Mouse (Mus musculus): Measurements from ENCODE around the gene Chrnd. TPM values are rescaled to one million over a fixed set of nuclear protein-coding genes. Genes with fewer than 3 reads are reported as not detected.

The Chrnd gene
- polyA plus RNA-seq (2012; rRNA removed) = 0.02 and 1.1 TPM in 2 replicates

DNA sequence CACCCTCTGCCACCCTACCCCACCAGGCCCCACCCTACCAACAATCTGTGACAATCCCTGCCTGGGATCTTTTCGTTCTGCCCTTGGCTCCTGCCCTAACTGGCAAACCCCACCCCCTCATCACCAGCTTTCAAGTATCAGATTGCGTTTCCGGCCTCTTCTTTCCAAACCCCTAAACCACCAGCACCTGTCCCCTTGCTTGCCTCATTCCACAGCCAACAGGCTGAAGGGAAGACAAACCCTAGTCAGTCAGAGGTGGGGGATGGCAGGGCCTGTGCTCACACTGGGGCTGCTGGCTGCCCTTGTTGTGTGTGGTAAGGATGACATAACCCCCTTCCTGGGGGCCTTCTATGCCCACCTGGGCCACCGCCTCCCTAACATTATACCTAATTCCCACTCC is at the start of gene Chrnd:
Gene Chrnd (plus strand): TSS at position 179 of the 400 bp plus-strand sequence.

GRCm38 (mm10) chr1:87156199-87156587 is 34.2 kb upstream of the Chrnd start, which contains the start of gene Ecel1:
TSS of gene Ecel1 (minus strand) at chr1:87156521.

DNA sequence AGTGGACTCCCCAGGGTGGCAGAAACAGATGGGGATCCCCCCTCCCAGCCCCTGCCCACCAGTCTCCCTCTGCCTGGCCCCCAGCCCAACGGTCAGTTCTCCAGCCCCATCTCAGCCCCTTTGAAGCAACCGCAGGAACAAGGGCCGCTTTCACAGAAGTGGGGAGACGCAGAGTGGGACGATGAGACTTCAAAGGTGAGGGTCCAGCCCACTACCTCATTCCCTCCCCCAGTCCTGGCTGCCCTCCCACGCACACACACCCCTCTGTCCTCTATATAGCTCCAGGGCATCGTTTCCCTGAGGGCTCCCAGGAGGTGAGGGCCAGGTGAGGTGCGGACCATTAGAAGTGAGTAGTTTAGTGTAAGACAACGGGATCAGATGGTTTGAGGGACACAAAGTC is 7.4 kb upstream of the Chrnd start, which contains the start of gene Prss56:
Gene Prss56 (plus strand): TSS at position 301 of the 400 bp plus-strand sequence.

GRCm38 (mm10) chr1:87204465-87204864 is 14.1 kb downstream of the Chrnd start, which contains the start of gene Chrng:
TSS of gene Chrng (plus strand) at chr1:87204657.

GRCm38 (mm10) chr1:87213735-87214704 is 23.6 kb downstream of the Chrnd start, which contains the start of gene Eif4e2:
TSS of gene Eif4e2 (plus strand) at chr1:87213914.

Other genes with a start within 250 kb of the Chrnd start
- not detected in 2 replicates for gene Alppl2, start 100.7 kb upstream of the Chrnd start, polyA plus RNA-seq (2012; rRNA removed)
- 0.04 TPM in 1 of 2 replicates, not detected in the other for gene Alpi, start 89.0 kb upstream of the Chrnd start, polyA plus RNA-seq (2012; rRNA removed)
- not detected in 2 replicates for gene Akp3, start 65.6 kb upstream of the Chrnd start, polyA plus RNA-seq (2012; rRNA removed)
- 6.0 and 13.5 TPM in 2 replicates for gene Ecel1, start 34.1 kb upstream of the Chrnd start, polyA plus RNA-seq (2012; rRNA removed)
- 0.28 and 0.37 TPM in 2 replicates for gene Prss56, start 7.3 kb upstream of the Chrnd start, polyA plus RNA-seq (2012; rRNA removed)
- gene Chrng, start 14.1 kb downstream of the Chrnd start, polyA plus RNA-seq (2012; rRNA removed) = 0.07 and 7.6 TPM in 2 replicates
- 86.7 and 107 TPM in 2 replicates for gene Eif4e2, start 23.3 kb downstream of the Chrnd start, polyA plus RNA-seq (2012; rRNA removed)
- 0.65 and 0.78 TPM in 2 replicates for gene Efhd1, start 73.8 kb downstream of the Chrnd start, polyA plus RNA-seq (2012; rRNA removed)
- gene Gigyf2, start 136.4 kb downstream of the Chrnd start, polyA plus RNA-seq (2012; rRNA removed) = 63.7 and 67.4 TPM in 2 replicates
- 0.39 and 0.41 TPM in 2 replicates for gene Kcnj13, start 204.1 kb downstream of the Chrnd start, polyA plus RNA-seq (2012; rRNA removed)